Mouse (Mus musculus) C2C12 (cell line): ENCODE data around the gene N4bp1. TPM values are rescaled to one million over a fixed set of nuclear protein-coding genes. Genes with fewer than 3 reads are reported as not detected.

ENCODE experiments used
- H3K27me3 ChIP-seq: one replicate; pipeline ENCODE4 v1.6.1; 2011; ENCODE audit not compliant: control insufficient read depth, insufficient read depth, insufficient read length
- H3K36me3 ChIP-seq: one replicate; pipeline ENCODE4 v1.6.1; 2011; ENCODE audit not compliant: control insufficient read depth, insufficient read depth
- H3K4me3 ChIP-seq: one replicate; pipeline ENCODE4 v1.5.1; 2011; ENCODE audit warnings: mild to moderate bottlenecking, control low read depth; ENCODE audit not compliant: poor library complexity, insufficient read depth, severe bottlenecking
- H3K79me2 ChIP-seq: one replicate; pipeline ENCODE4 v1.6.1; 2011; ENCODE audit not compliant: control insufficient read depth, insufficient read depth
- H3K79me3 ChIP-seq: one replicate; pipeline ENCODE4 v1.6.1; 2011; ENCODE audit warnings: low read depth, control low read depth
- H3ac ChIP-seq: one replicate; pipeline ENCODE3; 2011; ENCODE audit warnings: low read depth; ENCODE audit not compliant: control insufficient read depth, insufficient read length
- CEBPB ChIP-seq: IDR thresholded peaks from one replicate; pipeline ENCODE4 v1.6.1; 2011; ENCODE audit warnings: low read depth, mild to moderate bottlenecking, control low read depth, moderate library complexity
- CTCF ChIP-seq: IDR thresholded peaks from one replicate; pipeline ENCODE4 v1.5.1; 2011; ENCODE audit not compliant: control insufficient read depth, insufficient read depth, insufficient read length
- FOSL1 ChIP-seq: IDR thresholded peaks from one replicate; pipeline ENCODE4 v1.8.0; 2011; ENCODE audit warnings: mild to moderate bottlenecking, low read length; ENCODE audit not compliant: poor library complexity, insufficient read depth, severe bottlenecking
- MAX ChIP-seq: IDR thresholded peaks from one replicate; pipeline ENCODE4 v1.6.1; 2011; ENCODE audit warnings: mild to moderate bottlenecking, control low read depth
- MYOD1 ChIP-seq: IDR thresholded peaks from one replicate; pipeline ENCODE4 v1.6.1; 2011; ENCODE audit warnings: low read depth; ENCODE audit not compliant: control insufficient read depth, insufficient read length
- MYOG ChIP-seq: IDR thresholded peaks from one replicate; pipeline ENCODE4 v1.6.1; 2011; ENCODE audit not compliant: control insufficient read depth, insufficient read length; ENCODE audit errors: extremely low read depth
- USF1 ChIP-seq: IDR thresholded peaks from one replicate; pipeline ENCODE4 v1.6.1; 2011; ENCODE audit warnings: low read depth, mild to moderate bottlenecking, control low read depth, moderate library complexity
- polyA plus RNA-seq: library from polyadenylated mRNA; unstranded; fragments of >200 nt; fragmentation: generic; extraction: Trizol; gene quantifications from one replicate; pipeline ENCODE4 v1.2.1, GENCODE M21; 2012; ENCODE audit warnings: missing spikeins

N4bp1 gene
- polyA plus RNA-seq, 1 experiment = 6.4 TPM

DNA sequence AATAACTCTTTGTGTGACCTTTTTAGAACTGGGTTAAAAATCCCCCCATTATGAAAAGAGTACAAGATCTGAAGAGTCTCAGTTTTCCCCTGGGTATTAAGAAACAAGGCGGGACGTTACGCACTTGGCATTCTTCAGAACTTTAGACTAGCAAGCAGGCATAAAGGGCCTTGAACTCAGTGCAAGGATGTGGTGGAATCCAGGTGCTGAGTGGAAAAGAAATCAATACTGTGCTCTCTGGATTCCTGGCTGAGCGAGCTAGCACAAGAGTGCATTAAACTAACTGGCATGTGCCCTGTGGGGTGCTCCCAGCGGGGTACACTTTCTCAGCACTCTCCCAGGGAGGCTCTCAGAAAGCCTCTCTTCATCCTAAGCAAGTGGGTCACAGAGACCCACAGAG lies 122.3 kb downstream of the N4bp1 start:
- no peak for TF ChIP-seq MYOD1
- no peak for TF ChIP-seq CEBPB
- TF ChIP-seq USF1 = no peak
- Histone ChIP-seq H3K4me3 (no peak overlapping the region), H3K27me3 (no peaks in the 10 kb centered on the region), H3K36me3 (no peaks in the 10 kb centered on the region), H3K79me2 (no peaks in the 10 kb centered on the region), H3ac (no peak overlapping the region), H3K79me3 (no peaks in the 10 kb centered on the region)

DNA sequence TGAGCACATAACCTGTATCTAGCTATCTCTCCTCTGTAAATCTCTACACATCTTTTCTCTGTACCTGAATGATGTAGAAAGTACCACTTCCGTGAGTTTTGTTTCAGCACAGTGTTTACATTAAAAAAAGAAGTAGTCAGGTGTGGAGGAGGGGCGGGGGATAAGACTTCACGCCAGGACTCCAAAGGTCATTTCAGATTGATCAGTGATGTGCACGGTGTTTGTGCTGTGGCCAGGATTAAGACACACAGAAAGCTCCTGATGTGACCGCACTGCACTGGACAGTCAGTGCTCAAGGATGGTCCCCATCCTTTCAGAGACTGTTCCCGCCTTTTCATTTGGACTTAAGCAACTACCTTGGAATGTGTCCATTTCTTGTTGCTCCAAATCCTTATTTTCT lies 124.3 kb downstream of the N4bp1 start:
- Histone ChIP-seq H3K79me3 (no peaks in the 10 kb centered on the region), H3K79me2 (no peaks in the 10 kb centered on the region), H3K4me3 (no peak overlapping the region), H3ac (no peak overlapping the region), H3K36me3 (no peaks in the 10 kb centered on the region), H3K27me3 (no peaks in the 10 kb centered on the region)
- no peak for TF ChIP-seq MAX
- no peak for TF ChIP-seq MYOD1
- no peak for TF ChIP-seq USF1
- TF ChIP-seq MYOG = no peak
- no peak for TF ChIP-seq CTCF
- no peak for TF ChIP-seq FOSL1
- no peak for TF ChIP-seq CEBPB

DNA sequence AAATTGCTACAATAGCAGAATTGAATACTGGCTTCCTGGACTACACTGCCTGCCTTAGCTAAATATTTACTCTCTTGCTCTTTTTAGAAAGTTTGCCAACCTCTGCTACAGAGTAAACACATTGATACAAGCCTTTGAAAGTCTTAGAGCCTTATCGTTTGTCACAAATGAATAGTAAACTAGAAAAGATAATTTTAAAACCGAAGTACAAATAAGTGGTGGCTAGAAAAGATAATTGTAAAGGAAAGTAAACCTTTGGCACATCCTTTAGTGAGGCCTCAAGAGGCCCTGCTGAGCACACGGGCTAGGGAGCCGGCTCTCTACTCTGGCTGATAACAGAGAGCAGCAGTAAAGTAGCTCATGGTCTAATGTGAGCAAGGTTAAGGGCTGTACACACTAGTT lies 126.0 kb downstream of the N4bp1 start:
- H3K36me3 ChIP-seq = no peaks in the 10 kb centered on the region
- H3K27me3 ChIP-seq = no peaks in the 10 kb centered on the region
- no peak overlapping the region for H3K4me3 ChIP-seq
- no peak overlapping the region for H3ac ChIP-seq
- no peaks in the 10 kb centered on the region for H3K79me2 ChIP-seq
- no peaks in the 10 kb centered on the region for H3K79me3 ChIP-seq
- no peak for TF ChIP-seq CTCF
- no peak for TF ChIP-seq FOSL1
- TF ChIP-seq CEBPB = no peak
- no peak for TF ChIP-seq MAX
- no peak for TF ChIP-seq MYOG
- TF ChIP-seq USF1 = no peak
- no peak for TF ChIP-seq MYOD1

DNA sequence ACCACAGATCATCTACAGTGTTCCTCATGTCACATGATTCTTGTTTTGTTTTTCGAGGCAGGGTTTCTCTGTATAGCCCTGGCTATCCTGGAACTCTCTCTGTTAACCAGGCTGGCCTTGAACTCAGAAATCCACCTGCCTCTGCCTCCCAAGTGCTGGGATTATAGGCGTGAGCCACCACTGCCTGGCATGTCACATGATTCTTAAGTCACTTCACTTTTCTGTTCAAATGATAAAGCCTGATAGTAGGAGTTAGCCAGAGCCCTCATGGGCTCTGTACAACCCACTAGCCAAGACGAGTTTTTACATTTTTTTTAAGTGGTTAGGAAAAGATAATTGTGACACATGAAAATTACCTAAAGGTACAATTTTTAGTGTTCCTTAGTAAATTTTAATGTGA lies 126.4 kb downstream of the N4bp1 start:
- H3K79me3 ChIP-seq = no peaks in the 10 kb centered on the region

More for the DNA sequence above, 126.4 kb downstream of the N4bp1 start:
- no peak overlapping the region for H3K4me3 ChIP-seq
- no peaks in the 10 kb centered on the region for H3K79me2 ChIP-seq
- no peaks in the 10 kb centered on the region for H3K36me3 ChIP-seq
- TF ChIP-seq MAX = no peak
- no peak for TF ChIP-seq MYOD1
- H3ac ChIP-seq = no peak overlapping the region
- no peaks in the 10 kb centered on the region for H3K27me3 ChIP-seq

Other genes with a start within 250 kb of the N4bp1 start
- gene Gm10638, start 139.6 kb downstream of the N4bp1 start, polyA plus RNA-seq = 0.94 TPM
- 9.1 TPM for gene Siah1a, start 139.3 kb downstream of the N4bp1 start, polyA plus RNA-seq